Mouse (Mus musculus) midbrain, embryonic 16.5 days (tissue): ENCODE measurements around the gene Tmem235. TPM values are rescaled to one million over a fixed set of nuclear protein-coding genes. Genes with fewer than 3 reads are reported as not detected.

Source experiments
- ATAC-seq: fragments of 200-750 bp; cut with Nextera tagmentation; 2 replicates; pipeline ENCODE4 v1.8.0; 2017; ENCODE audit warnings: moderate TSS enrichment
- H3K27ac ChIP-seq: fragments of 300-500 bp; sonication (generic); 2 replicates; pipeline ENCODE4 v1.5.1; 2014; ENCODE audit warnings: mild to moderate bottlenecking, low read length, mixed read lengths
- H3K27me3 ChIP-seq: fragments of 300-500 bp; sonication (generic); 2 replicates; pipeline ENCODE4 v1.6.1; 2014; ENCODE audit warnings: low read depth, low read length, mixed read lengths; ENCODE audit not compliant: control insufficient read depth, insufficient read depth
- H3K36me3 ChIP-seq: fragments of 300-500 bp; sonication (generic); 2 replicates; pipeline ENCODE4 v1.6.1; 2014; ENCODE audit warnings: mild to moderate bottlenecking, low read length, moderate library complexity, mixed read lengths; ENCODE audit not compliant: control insufficient read depth, insufficient read depth
- H3K4me1 ChIP-seq: fragments of 300-500 bp; sonication (generic); 2 replicates; pipeline ENCODE4 v1.6.1; 2014; ENCODE audit warnings: mild to moderate bottlenecking, low read length, mixed read lengths; ENCODE audit not compliant: control insufficient read depth, insufficient read depth
- H3K4me2 ChIP-seq: fragments of 300-500 bp; sonication (generic); 2 replicates; pipeline ENCODE4 v1.6.1; 2014; ENCODE audit warnings: mild to moderate bottlenecking, low read length, mixed read lengths
- H3K4me3 ChIP-seq: fragments of 300-500 bp; sonication (generic); 2 replicates; pipeline ENCODE4 v1.5.1; 2014; ENCODE audit warnings: low read depth, mild to moderate bottlenecking, low read length, moderate library complexity, mixed read lengths
- H3K9ac ChIP-seq: fragments of 300-500 bp; sonication (generic); 2 replicates; pipeline ENCODE4 v1.6.1; 2014; ENCODE audit warnings: low read depth, low read length, mixed read lengths
- H3K9me3 ChIP-seq: fragments of 300-500 bp; sonication (generic); replicated peaks from 2 replicates; pipeline ENCODE4 v1.6.1; 2014; ENCODE audit warnings: mild to moderate bottlenecking, low read length, mixed read lengths; ENCODE audit not compliant: control insufficient read depth, poor library complexity, severe bottlenecking
- WGBS: fragments of 180-500 bp; shearing (Covaris S2); extraction: QIAGEN DNeasy Blood & Tissue Kit; methylation state at CpG from one replicate; pipeline ENCODE4 v1.1.7; 2014; 5-methylcytosine and 5-hydroxymethylcytosine counted together
- polyA plus RNA-seq: library from polyadenylated mRNA; unstranded; fragments of >200 nt; fragmentation: Nextera tagmentation; extraction: Ambion mirVana; gene quantifications from 2 replicates; pipeline ENCODE4 v1.2.1, GENCODE M21; 2015

The Tmem235 gene
- polyA plus RNA-seq, 1 experiment from 2014 or later: not detected

GRCm38 (mm10) chr11:117843434-117843833 is 17.1 kb upstream of the Tmem235 start:
- H3K9ac ChIP-seq: no peak overlapping the region
- 93% methylated on average over 2 of the region's 2 CpGs for WGBS

DNA sequence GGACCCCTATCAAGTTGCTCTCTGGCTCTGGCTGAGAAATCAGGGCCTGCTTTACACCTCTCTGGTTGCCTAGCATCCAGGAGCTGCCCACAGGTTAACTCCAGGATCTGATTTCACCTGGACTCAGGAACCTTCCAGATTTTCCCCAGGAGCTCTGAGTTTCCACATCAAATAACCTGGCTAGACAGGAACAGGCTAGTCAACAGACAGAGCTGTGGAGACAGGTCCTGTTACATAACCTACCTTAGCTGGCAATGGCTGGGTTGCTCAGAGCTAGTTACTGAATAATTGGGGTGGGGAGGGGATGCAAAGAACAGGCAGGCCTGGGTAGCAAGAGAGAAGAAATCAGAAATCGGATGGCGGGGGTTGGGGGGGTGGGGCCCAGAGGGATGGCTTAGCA is 15.6 kb upstream of the Tmem235 start:
- H3K4me1 ChIP-seq: peaks cover 14% of the 10 kb centered on the region

More at GRCm38 (mm10) chr11:117843434-117843833, 17.1 kb upstream of the Tmem235 start:
- no peaks in the 10 kb centered on the region for H3K36me3 ChIP-seq
- H3K27me3 ChIP-seq: no peaks in the 10 kb centered on the region
- H3K9me3 ChIP-seq: no peaks in the 10 kb centered on the region
- no peak overlapping the region for H3K27ac ChIP-seq
- H3K4me1 ChIP-seq: peaks cover 9% of the 10 kb centered on the region
- no peak for ATAC-seq
- H3K4me2 ChIP-seq: no peak overlapping the region
- no peak overlapping the region for H3K4me3 ChIP-seq

DNA sequence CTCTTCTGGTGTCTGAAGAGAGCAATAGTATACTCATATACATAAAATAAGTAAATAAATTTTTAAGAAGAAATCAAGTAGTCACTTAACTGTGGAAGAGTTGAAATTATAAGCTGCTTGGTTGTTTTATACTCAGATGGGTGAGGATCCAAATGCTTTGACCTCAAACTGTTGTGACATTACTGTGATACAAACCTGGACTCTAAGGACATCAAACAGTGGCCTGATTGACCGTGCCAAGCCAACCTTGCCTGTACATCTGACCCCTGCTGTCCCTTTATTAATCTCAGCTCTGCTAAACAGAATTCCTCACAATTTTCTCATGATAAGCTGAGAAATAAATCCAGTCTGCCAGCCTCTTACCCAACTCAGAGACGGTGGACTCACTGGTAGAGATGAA is 14.9 kb upstream of the Tmem235 start:
- no peak overlapping the region for H3K9ac ChIP-seq
- H3K4me3 ChIP-seq: no peak overlapping the region
- peaks cover 14% of the 10 kb centered on the region for H3K4me1 ChIP-seq
- ATAC-seq: no peak
- H3K4me2 ChIP-seq: no peak overlapping the region
- H3K36me3 ChIP-seq: no peaks in the 10 kb centered on the region
- H3K27me3 ChIP-seq: no peaks in the 10 kb centered on the region
- H3K9me3 ChIP-seq: no peaks in the 10 kb centered on the region
- WGBS: 85% methylated on average over 2 of the region's 2 CpGs
- no peak overlapping the region for H3K27ac ChIP-seq

More for the DNA sequence above, 15.6 kb upstream of the Tmem235 start:
- H3K4me3 ChIP-seq: no peak overlapping the region
- H3K27me3 ChIP-seq: no peaks in the 10 kb centered on the region
- no peak overlapping the region for H3K4me2 ChIP-seq
- ATAC-seq: no peak
- H3K27ac ChIP-seq: no peak overlapping the region
- H3K9ac ChIP-seq: no peak overlapping the region
- 75% methylated on average over 2 of the region's 2 CpGs for WGBS
- no peaks in the 10 kb centered on the region for H3K9me3 ChIP-seq
- no peaks in the 10 kb centered on the region for H3K36me3 ChIP-seq

GRCm38 (mm10) chr11:117846640-117847039 is 13.9 kb upstream of the Tmem235 start:
- Histone ChIP-seq H3K9me3 (no peaks in the 10 kb centered on the region), H3K9ac (no peak overlapping the region), H3K4me1 (peaks cover 14% of the 10 kb centered on the region), H3K4me2 (no peak overlapping the region), H3K27ac (no peak overlapping the region), H3K4me3 (no peak overlapping the region), H3K36me3 (no peaks in the 10 kb centered on the region), H3K27me3 (no peaks in the 10 kb centered on the region)
- 59% methylated on average over 5 of the region's 5 CpGs for WGBS
- no peak for ATAC-seq

DNA sequence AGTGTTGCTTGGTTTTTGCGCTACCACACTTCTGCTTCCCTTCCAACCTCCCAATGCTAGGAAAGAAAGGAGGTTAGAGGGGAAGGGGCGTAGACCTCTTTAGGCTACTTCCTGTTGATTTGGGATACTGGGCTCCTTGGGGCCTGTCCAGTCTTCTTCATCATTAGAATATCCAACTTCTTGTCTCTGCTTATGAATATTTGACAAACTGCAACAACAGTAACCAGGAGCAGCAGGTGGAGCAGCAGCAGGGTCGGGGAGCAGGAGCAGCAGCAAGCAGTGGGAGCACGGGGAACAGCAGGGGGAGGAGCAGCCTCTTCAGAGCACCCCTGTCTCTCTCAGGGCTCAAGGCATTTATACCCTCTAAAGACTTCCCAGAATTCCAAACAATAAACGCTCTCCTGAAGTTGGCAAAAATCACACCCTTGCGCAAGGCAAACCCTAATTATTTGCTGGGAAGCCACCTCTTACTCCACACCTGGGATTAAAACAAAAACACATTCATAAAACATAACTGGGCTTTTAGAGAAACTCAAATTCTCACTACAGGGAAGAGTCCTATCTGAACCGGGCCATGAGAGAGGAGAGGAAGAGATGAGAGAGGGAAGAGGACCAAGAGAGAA is 12.8 kb upstream of the Tmem235 start:
- H3K4me1 ChIP-seq: peaks cover 14% of the 10 kb centered on the region
- peak overlapping the region; percentile 95 for H3K9ac ChIP-seq
- peak overlapping the region; percentile 98 for H3K27ac ChIP-seq
- no peaks in the 10 kb centered on the region for H3K36me3 ChIP-seq
- H3K9me3 ChIP-seq: no peaks in the 10 kb centered on the region
- WGBS: 85% methylated on average over 7 of the region's 7 CpGs
- H3K4me2 ChIP-seq: peak overlapping the region; percentile 84
- no peaks in the 10 kb centered on the region for H3K27me3 ChIP-seq
- no peak for ATAC-seq
- no peak overlapping the region; the same call in 1 of the 2 replicates for H3K4me3 ChIP-seq

DNA sequence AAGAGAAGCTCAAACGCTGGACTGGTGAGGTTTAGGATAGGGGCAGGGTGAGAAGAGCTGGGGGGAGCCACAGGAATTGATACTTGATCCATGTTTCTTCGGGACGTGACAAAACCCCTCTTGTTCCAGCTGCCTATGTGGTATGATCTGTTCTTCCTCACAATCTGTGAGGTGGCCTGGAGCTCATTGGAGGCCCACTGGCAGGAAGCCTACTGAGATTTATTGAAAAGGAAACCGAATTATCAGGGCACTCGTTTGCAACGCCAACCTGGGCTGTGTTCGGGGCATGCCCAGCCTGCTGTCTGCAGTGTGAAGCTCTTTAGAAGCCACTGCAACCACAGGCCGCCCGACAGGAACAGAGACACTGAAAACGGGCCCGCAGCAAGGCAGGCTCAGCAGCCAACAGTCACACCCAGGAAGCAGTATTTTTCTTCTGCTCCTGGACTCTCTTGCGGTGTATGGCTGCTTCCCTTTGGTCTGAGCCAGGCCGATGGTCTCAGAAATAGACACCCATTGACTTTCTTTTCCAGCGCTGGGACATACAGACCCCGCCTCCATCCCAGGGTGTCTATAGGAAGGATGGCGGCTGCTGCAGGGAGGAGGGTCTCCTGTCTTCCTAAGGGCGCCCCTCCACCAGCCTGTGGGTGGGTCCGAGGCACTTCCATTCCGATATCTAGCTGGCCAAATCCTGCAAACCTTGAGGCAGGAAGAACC is 12.1 kb upstream of the Tmem235 start:
- no peaks in the 10 kb centered on the region for H3K9me3 ChIP-seq
- H3K9ac ChIP-seq: peak overlapping the region; percentile 95
- peak overlapping the region; percentile 84 for H3K4me2 ChIP-seq
- WGBS: 13% methylated on average over 19 of the region's 19 CpGs
- peaks cover 14% of the 10 kb centered on the region for H3K4me1 ChIP-seq
- H3K4me3 ChIP-seq: peak overlapping the region; percentile 69
- peak overlapping the region; percentile 98 for H3K27ac ChIP-seq
- H3K27me3 ChIP-seq: no peaks in the 10 kb centered on the region
- ATAC-seq: peak; percentile 88
- no peaks in the 10 kb centered on the region for H3K36me3 ChIP-seq

GRCm38 (mm10) chr11:117848985-117849671 is 11.4 kb upstream of the Tmem235 start, which contains the start of gene Birc5:
Birc5 (plus strand) TSS chr11:117849251.
- H3K4me2 ChIP-seq: peak within 1 kb of the TSS; percentile 84
- H3K9me3 ChIP-seq: no peaks in the 10 kb centered on the region
- under 1% methylated on average over 51 of the region's 51 CpGs for WGBS
- ATAC-seq: peak; percentile 95
- no peaks in the 10 kb centered on the region for H3K36me3 ChIP-seq
- H3K27me3 ChIP-seq: no peaks in the 10 kb centered on the region
- H3K4me1 ChIP-seq: peaks cover 14% of the 10 kb centered on the region
- H3K27ac ChIP-seq: peak within 1 kb of the TSS; percentile 98
- H3K4me3 ChIP-seq: peak within 1 kb of the TSS; percentile 69
- H3K9ac ChIP-seq: peak within 1 kb of the TSS; percentile 95

GRCm38 (mm10) chr11:117852875-117853274 is 7.7 kb upstream of the Tmem235 start:
- no peak overlapping the region for H3K9ac ChIP-seq
- WGBS: 96% methylated on average over 3 of the region's 3 CpGs
- no peaks in the 10 kb centered on the region for H3K27me3 ChIP-seq
- H3K36me3 ChIP-seq: no peaks in the 10 kb centered on the region
- peaks cover 11% of the 10 kb centered on the region for H3K4me1 ChIP-seq
- H3K4me2 ChIP-seq: no peak overlapping the region
- H3K27ac ChIP-seq: no peak overlapping the region
- ATAC-seq: no peak
- no peak overlapping the region for H3K4me3 ChIP-seq
- H3K9me3 ChIP-seq: no peaks in the 10 kb centered on the region

DNA sequence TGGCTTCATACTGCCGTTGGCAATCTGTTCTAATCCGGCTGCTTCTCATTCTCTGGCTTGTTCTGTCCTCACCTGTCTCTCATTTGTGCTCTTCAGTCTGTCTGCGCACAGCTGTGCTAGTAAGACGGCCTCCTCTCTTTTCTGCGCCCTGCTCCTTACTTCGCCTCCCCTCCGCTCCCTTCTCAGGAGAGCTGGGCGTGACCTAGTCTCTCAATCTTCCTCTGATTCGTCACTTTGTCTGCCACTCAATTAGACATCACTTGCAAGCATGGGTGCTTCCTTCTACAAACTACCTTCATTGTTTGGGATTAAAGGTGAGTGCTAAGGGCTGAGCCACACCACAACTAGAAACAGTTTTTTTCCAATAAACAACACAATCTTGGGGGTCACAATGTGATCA is 6.3 kb upstream of the Tmem235 start:
- Histone ChIP-seq H3K4me3 (no peak overlapping the region), H3K4me2 (no peak overlapping the region), H3K36me3 (no peaks in the 10 kb centered on the region), H3K9me3 (no peaks in the 10 kb centered on the region), H3K4me1 (peaks cover 5% of the 10 kb centered on the region), H3K27me3 (no peaks in the 10 kb centered on the region), H3K27ac (no peak overlapping the region), H3K9ac (no peak overlapping the region)
- no peak for ATAC-seq
- WGBS: 90% methylated on average over 9 of the region's 9 CpGs
